Mouse (Mus musculus) forebrain, embryonic 14.5 days (tissue): ENCODE results near the gene Pkib. TPM values are rescaled to one million over a fixed set of nuclear protein-coding genes. Genes with fewer than 3 reads are reported as not detected.

Experiments used
- ATAC-seq: fragments of 200-750 bp; cut with Nextera tagmentation; 2 replicates; pipeline ENCODE4 v1.8.0; 2017; ENCODE audit warnings: mild to moderate bottlenecking, moderate library complexity
- DNase-seq: peaks from one replicate; pipeline ENCODE4 v3.0.0-alpha.2; 2015; ENCODE audit warnings: low spot score
- H3K27ac ChIP-seq: fragments of 300-500 bp; sonication (generic); 2 replicates; pipeline ENCODE4 v1.5.1; 2014; ENCODE audit warnings: low read depth, mild to moderate bottlenecking, control low read depth, low read length, moderate library complexity
- H3K27me3 ChIP-seq: fragments of 300-500 bp; sonication (generic); replicated peaks from 2 replicates; pipeline ENCODE4 v1.6.1; 2014; ENCODE audit warnings: low read length, control low read depth, mixed read lengths; ENCODE audit not compliant: control insufficient read depth, insufficient read depth
- H3K36me3 ChIP-seq: fragments of 300-500 bp; sonication (generic); 2 replicates; pipeline ENCODE4 v1.6.1; 2014; ENCODE audit warnings: low read length, control low read depth; ENCODE audit not compliant: control insufficient read depth, insufficient read depth
- H3K4me1 ChIP-seq: fragments of 300-500 bp; sonication (generic); 2 replicates; pipeline ENCODE4 v1.6.1; 2014; ENCODE audit warnings: antibody characterized with exemption, low read length, control low read depth; ENCODE audit not compliant: control insufficient read depth, insufficient read depth
- H3K4me2 ChIP-seq: fragments of 300-500 bp; sonication (generic); 2 replicates; pipeline ENCODE4 v1.6.1; 2014; ENCODE audit warnings: mild to moderate bottlenecking, control low read depth, low read length
- H3K4me3 ChIP-seq: fragments of 300-500 bp; sonication (generic); 2 replicates; pipeline ENCODE4 v1.5.1; 2014; ENCODE audit warnings: low read depth, low read length, control low read depth
- H3K9ac ChIP-seq: fragments of 300-500 bp; sonication (generic); 2 replicates; pipeline ENCODE4 v1.6.1; 2014; ENCODE audit warnings: mild to moderate bottlenecking, low read length, control low read depth, moderate library complexity
- H3K9me3 ChIP-seq: fragments of 300-500 bp; sonication (generic); replicated peaks from 2 replicates; pipeline ENCODE4 v1.6.1; 2016; ENCODE audit warnings: low read length, control low read depth, mixed read lengths; ENCODE audit not compliant: control insufficient read depth
- WGBS: fragments of 180-500 bp; shearing (Covaris S2); extraction: QIAGEN DNeasy Blood & Tissue Kit; methylation state at CpG from one replicate; pipeline ENCODE4 v1.1.7; 2014; 5-methylcytosine and 5-hydroxymethylcytosine counted together
- polyA plus RNA-seq: library from polyadenylated mRNA; unstranded; fragments of >200 nt; fragmentation: Nextera tagmentation; extraction: Ambion mirVana; gene quantifications from 2 replicates; pipeline ENCODE4 v1.2.1, GENCODE M21; 2014

The Pkib gene
- polyA plus RNA-seq, 1 experiment from 2014 or later, result 0.60 TPM

- 80% methylated on average over 4 of the region's 4 CpGs for WGBS
- ATAC-seq, result no peak
- Histone ChIP-seq H3K36me3 (no peaks in the 10 kb centered on the region), H3K27ac (no peak overlapping the region), H3K9me3 (no peaks in the 10 kb centered on the region), H3K4me1 (peaks cover 7% of the 10 kb centered on the region; the same call in 1 of the 2 replicates), H3K9ac (no peak overlapping the region), H3K4me3 (no peak overlapping the region), H3K27me3 (0 out of 2 replicates have a peak, but pooled peaks cover 2% of the 10 kb centered on the region), H3K4me2 (no peak overlapping the region)
- no peak for DNase-seq
Observed at GRCm38 (mm10) chr10:57636970-57637369, 5.2 kb downstream of the Pkib start.

DNA sequence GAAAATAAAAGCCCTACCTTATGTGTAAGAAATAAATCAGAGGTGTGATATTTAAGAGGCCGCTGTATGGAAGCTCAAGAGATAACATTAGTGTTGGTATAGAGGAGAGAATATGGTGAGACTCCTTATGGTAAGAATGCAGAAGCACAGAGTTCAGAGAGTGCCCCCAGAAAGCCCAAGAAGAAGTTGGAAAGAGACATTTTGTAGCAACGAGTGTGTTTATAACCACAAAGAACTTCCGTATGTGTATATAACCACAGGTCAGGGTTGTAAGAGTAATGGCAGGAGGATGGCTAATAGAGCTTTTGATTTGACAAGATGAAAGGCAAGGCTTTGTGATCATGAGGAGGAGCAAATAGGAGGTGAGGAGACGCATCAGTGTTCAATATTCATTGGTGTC, 6.5 kb downstream of the Pkib start:
- ATAC-seq, result no peak

DNA sequence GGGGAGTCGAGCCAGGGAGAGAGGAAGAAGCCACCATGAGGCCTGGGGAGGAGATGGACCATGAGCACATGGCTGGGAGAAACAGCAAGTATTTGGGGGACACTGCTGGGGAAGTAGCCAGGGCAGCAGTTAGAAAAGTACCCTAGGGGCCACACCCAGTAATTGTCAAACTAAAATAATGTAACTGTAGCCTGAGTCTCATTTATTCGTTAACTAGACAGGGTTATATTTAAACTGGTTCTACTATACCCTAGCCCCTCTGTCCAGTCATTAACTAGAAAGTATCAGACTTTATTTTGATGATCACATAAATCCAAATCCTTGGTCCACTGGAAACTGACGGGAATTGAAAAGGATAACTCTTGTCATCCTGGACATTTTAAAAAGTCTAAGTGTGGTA, 7.8 kb downstream of the Pkib start:
- Histone ChIP-seq H3K27ac (no peak overlapping the region), H3K4me1 (no peaks in the 10 kb centered on the region), H3K36me3 (no peaks in the 10 kb centered on the region), H3K27me3 (no peaks in the 10 kb centered on the region), H3K9me3 (no peaks in the 10 kb centered on the region), H3K9ac (no peak overlapping the region), H3K4me2 (no peak overlapping the region), H3K4me3 (no peak overlapping the region)
- DNase-seq (no peak), ATAC-seq (no peak)
- WGBS, result 69% methylated on average over 3 of the region's 3 CpGs

More for the DNA sequence above, 6.5 kb downstream of the Pkib start:
- no peaks in the 10 kb centered on the region for H3K9me3 ChIP-seq
- H3K27me3 ChIP-seq, result no peaks in the 10 kb centered on the region
- no peak overlapping the region for H3K4me3 ChIP-seq
- H3K4me2 ChIP-seq, result no peak overlapping the region
- no peak for DNase-seq
- H3K4me1 ChIP-seq, result no peaks in the 10 kb centered on the region
- 86% methylated on average over 4 of the region's 4 CpGs for WGBS
- H3K27ac ChIP-seq, result no peak overlapping the region
- no peak overlapping the region for H3K9ac ChIP-seq
- no peaks in the 10 kb centered on the region for H3K36me3 ChIP-seq

DNA sequence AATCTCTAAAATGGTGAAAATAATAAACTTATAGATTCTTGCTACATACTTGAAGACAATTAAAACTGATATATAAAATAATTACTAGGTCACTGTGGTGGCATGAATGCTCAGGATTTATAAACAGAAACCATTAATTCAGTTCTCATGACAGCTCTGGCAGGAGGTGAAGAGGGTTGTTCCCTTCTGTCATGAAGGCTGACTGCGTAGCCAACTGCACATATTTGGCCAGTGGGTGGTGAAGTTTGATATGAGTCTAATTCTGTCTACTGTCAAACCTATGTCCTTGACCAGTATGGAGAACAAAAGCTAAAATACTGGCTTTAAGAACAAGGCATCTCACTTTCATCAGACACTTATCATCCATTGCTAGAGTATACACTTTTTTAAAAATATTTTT, 21.5 kb downstream of the Pkib start:
- Histone ChIP-seq H3K4me1 (no peaks in the 10 kb centered on the region), H3K4me2 (no peak overlapping the region), H3K36me3 (no peaks in the 10 kb centered on the region), H3K9me3 (no peaks in the 10 kb centered on the region), H3K27ac (no peak overlapping the region), H3K9ac (no peak overlapping the region), H3K27me3 (no peaks in the 10 kb centered on the region), H3K4me3 (no peak overlapping the region)
- DNase-seq (no peak), ATAC-seq (no peak)
- WGBS, result 94% methylated on average over 1 of the region's 1 CpGs

- no peaks in the 10 kb centered on the region for H3K27me3 ChIP-seq
- no peak overlapping the region for H3K27ac ChIP-seq
- no peak for DNase-seq
- H3K9ac ChIP-seq, result no peak overlapping the region
- H3K4me1 ChIP-seq, result no peaks in the 10 kb centered on the region
- WGBS, result 94% methylated on average over 3 of the region's 3 CpGs
- no peak for ATAC-seq
- H3K4me2 ChIP-seq, result no peak overlapping the region
- no peak overlapping the region for H3K4me3 ChIP-seq
- no peaks in the 10 kb centered on the region for H3K36me3 ChIP-seq
- H3K9me3 ChIP-seq, result no peaks in the 10 kb centered on the region
Observed at GRCm38 (mm10) chr10:57660505-57660904, 28.7 kb downstream of the Pkib start.

GRCm38 (mm10) chr10:57663758-57664157, 32.0 kb downstream of the Pkib start:
- DNase-seq (no peak), ATAC-seq (no peak)
- Histone ChIP-seq H3K36me3 (no peaks in the 10 kb centered on the region), H3K27ac (no peak overlapping the region), H3K27me3 (no peaks in the 10 kb centered on the region), H3K9me3 (no peaks in the 10 kb centered on the region), H3K4me2 (no peak overlapping the region), H3K9ac (no peak overlapping the region), H3K4me1 (no peaks in the 10 kb centered on the region), H3K4me3 (no peak overlapping the region)
- WGBS, result 87% methylated on average over 1 of the region's 1 CpGs

DNA sequence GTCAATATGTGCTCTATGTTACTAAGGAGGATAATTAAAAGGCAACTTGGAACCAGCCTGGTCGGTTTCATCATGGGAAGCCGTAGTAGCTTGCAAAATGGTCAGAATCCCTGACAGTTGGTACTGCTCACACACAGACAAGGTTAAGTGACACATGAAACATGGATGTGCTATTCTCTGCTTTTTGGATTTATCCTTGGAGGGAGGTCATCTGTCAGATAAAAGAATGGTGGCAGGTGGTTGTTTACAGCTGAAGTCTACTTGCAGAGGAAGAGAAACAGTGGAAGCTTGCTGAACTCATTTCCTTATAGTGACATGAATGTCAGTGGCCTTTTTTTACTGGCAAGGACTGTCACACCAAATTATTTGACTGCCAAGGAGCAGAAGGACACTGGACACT, 32.5 kb downstream of the Pkib start:
- Histone ChIP-seq H3K4me1 (no peaks in the 10 kb centered on the region), H3K27ac (no peak overlapping the region), H3K4me3 (no peak overlapping the region), H3K9me3 (no peaks in the 10 kb centered on the region), H3K4me2 (no peak overlapping the region), H3K9ac (no peak overlapping the region), H3K27me3 (no peaks in the 10 kb centered on the region), H3K36me3 (no peaks in the 10 kb centered on the region)
- DNase-seq, result no peak
- no peak for ATAC-seq
- 92% methylated on average over 2 of the region's 2 CpGs for WGBS

GRCm38 (mm10) chr10:57675740-57676139, 44.0 kb downstream of the Pkib start:
- Histone ChIP-seq H3K36me3 (no peaks in the 10 kb centered on the region), H3K4me3 (no peak overlapping the region), H3K27ac (no peak overlapping the region), H3K9me3 (no peaks in the 10 kb centered on the region), H3K4me2 (no peak overlapping the region), H3K4me1 (no peaks in the 10 kb centered on the region), H3K27me3 (no peaks in the 10 kb centered on the region), H3K9ac (no peak overlapping the region)
- no peak for ATAC-seq
- DNase-seq, result peak; percentile 0

DNA sequence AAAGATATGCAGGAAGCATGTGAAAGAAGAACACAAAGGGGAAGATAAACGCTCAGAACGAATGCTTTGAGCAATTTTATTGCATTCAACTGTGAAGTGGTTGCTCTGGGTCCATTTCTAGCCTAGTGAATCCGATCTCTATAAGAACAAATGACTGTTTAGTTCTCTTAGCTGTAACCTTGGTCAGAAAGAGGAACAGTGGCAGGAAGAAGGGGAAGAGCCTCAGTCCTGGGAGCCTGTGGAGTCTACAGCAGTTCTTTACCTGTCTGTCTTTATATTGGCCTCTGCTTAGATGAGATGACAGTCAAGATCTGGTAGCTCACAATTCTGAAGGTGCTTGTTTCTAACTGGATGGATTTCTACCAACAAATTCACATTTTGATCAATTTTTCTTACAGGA, 56.2 kb downstream of the Pkib start:
- no peak for DNase-seq
- Histone ChIP-seq H3K4me1 (no peaks in the 10 kb centered on the region), H3K27me3 (no peaks in the 10 kb centered on the region), H3K36me3 (no peaks in the 10 kb centered on the region), H3K4me3 (no peak overlapping the region), H3K4me2 (no peak overlapping the region), H3K9ac (no peak overlapping the region), H3K9me3 (no peaks in the 10 kb centered on the region), H3K27ac (no peak overlapping the region)
- 91% methylated on average over 3 of the region's 3 CpGs for WGBS
- no peak for ATAC-seq
